Mouse (Mus musculus) bone marrow macrophage, adult 2 months (primary cell): ENCODE measurements around the gene Exo5.

Experiments
- CTCF ChIP-seq: IDR thresholded peaks from 2 replicates; pipeline ENCODE4 v1.5.1; 2012; ENCODE audit warnings: low read depth, mild to moderate bottlenecking, low read length, moderate library complexity
- POLR2A ChIP-seq: IDR thresholded peaks from 2 replicates; pipeline ENCODE4 v1.6.1; 2012; ENCODE audit warnings: mild to moderate bottlenecking, low read depth, low read length, borderline replicate concordance

GRCm38 (mm10) chr4:120895226-120895625 is 29.6 kb downstream of the Exo5 start:
- no peak for TF ChIP-seq POLR2A
- TF ChIP-seq CTCF = no peak
